Mouse (Mus musculus) adrenal gland, postnatal 4 days (tissue): ENCODE data around the gene Xpnpep1. TPM values are rescaled to one million over a fixed set of nuclear protein-coding genes. Genes with fewer than 3 reads are reported as not detected.

Source experiments
- DNase-seq, 2 experiments: peaks; one replicate each; pipeline ENCODE4 v3.0.0; 2021 to 2022; ENCODE audit warnings: low spot score in 2 of 2, mixed read lengths in 2 of 2
- total RNA-seq, 2 experiments: library from RNA; stranded (reverse); gene quantifications; 2 replicates each; pipeline ENCODE4 v1.2.3; 2021

Gene Xpnpep1
- total RNA-seq, 2 experiments from 2014 or later, result 112 to 117 TPM

DNA sequence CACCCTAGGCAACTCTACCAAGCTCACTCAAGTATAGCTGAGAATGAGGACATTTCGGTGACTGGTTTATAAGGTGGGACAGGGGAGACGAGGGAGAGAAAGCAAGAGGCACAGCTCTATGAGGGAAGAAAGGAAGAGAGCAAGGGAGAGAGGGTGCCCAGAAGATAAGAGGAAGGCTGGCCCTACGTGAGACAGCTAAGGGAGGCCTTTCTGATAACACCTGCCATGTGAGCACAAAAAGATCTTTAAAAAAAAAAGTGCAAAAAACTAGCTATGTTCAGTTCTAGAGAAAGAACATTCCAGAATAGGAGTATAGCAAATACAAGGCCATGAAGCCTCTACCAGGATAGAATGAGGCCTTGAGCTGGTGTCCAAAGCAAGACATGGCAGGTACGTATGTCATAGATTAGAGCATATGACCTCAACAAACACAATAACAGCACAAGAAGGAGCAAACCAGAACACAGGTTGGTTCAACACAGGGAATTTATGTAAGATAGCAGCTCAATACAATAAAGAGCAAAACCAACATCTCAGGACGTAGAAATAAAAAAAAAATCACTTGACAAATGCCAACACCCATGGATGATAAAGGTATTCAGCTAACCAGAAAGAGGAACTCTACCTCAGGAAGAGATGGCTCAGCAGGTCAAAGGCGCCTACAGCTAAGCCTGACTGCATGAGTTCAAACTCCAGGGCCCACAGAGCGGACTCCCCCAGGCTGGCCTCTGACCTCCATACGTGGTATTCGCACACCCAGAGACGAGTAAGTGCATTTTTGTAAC, 6.7 kb downstream of the Xpnpep1 start:
- DNase-seq, result no peak

DNA sequence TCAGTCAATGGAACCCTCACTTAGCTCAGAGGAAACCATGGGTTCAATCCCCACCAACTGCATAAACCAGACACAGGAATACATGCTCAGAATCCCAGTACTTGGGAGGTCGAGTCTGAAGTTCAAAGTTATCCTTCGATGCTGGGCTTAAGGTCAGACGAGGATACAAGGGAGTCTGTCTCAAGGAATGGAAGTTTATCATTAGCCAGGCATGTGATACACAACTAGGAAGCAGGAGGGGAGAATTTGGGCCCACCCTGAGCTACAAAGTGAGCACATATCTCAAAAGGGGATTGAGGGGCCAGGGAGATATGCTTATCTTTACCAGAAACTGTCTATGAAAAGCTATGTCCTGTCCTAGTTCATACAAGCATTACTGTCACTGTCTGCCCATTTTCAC, 7.4 kb downstream of the Xpnpep1 start:
- no peak for DNase-seq

DNA sequence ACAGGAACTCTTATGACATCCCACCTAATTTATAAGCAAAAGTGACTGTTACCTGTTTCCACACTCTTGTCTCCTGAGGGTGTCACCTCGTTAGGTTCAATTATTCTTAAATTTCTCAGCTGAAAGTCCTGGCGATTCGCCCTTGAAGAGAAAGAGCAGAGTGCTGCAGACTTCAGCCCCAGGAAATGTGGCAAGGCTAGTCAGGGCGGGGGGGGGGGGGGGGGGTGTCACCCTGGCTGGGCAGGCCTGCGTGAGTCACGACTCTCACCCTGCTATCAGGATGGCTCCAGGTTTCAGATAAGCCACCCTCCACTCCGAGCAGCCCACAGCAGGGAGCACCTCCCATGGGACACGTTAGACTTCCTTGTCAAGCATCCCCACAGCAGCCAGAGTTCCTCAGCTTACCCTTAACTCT, 8.1 kb downstream of the Xpnpep1 start:
- no peak for DNase-seq

DNA sequence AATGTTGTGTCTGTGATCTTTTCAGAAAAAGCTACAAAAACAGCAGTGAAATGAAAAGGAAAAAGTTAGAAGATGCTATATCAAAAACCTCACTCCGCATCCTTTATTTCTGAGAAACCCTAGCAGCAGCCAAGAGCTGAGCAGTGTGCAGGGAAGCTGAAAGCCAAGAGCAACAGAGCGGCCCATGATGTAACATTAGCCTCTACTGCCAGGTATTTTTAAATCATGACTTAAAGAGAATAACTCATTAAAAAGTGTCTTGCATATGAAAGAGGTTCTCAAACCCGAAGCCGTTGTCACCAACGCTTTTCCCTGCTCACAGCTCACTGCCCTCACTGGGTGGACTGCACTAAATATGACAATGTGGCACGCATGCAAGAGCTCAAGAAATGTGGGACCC, 9.7 kb downstream of the Xpnpep1 start:
- no peak for DNase-seq

DNA sequence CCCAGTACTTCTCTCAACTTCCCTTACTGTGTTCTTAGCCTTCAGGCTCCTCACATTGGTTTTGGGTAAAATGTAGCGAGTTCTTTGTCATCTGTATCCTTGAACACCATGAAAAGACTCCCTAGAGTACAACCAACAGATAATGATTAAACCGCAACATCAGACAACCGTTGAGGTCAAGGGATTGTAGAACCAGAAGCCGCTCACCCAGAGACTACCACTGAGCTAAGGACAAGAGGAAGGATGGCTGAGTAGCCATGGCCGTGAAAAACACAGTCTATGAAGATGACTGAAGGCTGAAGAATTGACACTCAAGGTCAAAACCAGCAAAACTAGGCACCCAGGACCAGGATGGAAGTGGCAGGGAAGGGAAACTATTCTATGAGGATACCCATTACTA, 10.3 kb downstream of the Xpnpep1 start:
- no peak for DNase-seq

DNA sequence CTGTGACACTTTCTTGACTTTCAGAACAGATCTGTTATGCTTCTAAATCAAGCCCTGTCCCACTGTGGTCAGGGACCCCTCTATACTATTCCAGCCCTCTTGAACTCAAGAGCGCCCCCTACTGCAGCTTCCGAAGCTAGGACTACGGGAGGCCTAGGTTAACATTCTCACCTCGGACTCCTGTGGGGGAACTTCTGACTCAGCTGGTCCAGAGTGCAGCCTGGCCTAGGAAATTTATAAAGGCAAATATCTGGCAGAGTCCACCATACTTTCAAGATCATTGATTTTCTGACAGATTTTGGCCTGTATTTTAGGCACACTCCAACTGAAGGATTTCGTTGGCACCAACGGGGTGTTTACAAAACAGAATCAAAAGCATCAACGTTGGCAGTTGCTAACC, 11.0 kb downstream of the Xpnpep1 start:
- no peak for DNase-seq

DNA sequence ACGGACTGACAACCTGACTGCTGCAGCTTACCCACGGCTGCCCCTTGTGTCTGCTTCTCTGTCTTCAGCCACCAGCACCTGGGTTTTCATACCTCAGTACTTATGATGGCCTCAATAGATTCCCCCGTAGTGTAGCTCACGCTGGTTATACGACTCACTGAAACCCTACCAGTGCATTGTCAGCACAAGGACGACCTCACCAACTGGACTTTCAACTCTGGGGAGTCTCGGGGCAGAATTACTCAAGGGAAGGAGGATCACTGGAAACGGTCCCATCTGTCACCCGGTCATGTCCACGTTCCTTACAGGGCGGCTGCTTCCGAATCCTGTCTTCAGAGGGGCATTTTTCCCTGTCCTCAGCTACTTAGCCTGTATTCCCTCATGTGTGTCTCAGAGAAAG, 11.8 kb downstream of the Xpnpep1 start:
- no peak for DNase-seq

DNA sequence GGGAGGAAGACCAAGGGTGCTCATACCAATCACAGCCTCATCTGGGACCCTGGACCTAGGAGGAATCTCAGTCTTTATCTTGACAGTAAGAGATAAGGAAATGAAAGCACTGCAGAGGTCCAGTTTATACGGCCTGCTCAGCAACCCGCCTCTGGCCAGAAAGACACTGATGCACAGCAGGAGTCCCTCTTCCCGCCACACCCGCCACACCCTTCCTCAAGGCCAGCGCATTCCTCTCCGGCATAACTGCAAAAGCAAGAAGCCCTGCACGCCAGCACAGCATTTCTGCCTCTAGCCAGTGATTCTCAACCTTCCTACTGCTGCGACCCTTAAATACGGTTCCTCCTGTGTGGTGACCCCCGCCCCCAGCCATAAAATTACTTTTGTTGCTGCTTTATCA, 16.8 kb downstream of the Xpnpep1 start:
- no peak for DNase-seq

DNA sequence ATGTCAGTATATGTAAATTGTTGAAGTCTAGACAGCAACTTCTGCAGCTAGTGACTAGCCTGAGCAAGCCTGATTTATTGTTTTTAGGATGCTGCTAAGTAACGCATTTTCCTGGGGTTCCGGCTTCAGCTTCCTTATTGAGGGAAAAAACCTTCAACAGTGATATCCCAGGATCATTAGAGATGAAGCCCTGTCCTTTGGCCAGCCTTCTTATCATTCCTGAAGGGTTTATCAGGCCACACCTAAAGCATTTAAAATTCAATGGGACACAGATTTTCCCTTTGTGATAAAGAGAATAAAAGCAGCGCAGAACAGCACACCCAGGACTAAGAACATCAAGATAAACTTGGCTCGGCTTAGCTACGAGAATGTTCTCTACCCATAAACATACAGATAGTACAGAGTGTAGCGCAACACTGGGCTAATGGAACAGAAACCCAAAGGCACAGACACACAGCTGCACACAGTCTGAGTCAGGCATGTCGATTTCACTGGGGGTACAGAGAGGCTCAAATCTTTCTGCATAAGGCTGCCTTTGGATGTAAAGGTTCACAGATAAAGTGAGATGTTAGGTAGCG, 17.9 kb downstream of the Xpnpep1 start:
- DNase-seq, result no peak

DNA sequence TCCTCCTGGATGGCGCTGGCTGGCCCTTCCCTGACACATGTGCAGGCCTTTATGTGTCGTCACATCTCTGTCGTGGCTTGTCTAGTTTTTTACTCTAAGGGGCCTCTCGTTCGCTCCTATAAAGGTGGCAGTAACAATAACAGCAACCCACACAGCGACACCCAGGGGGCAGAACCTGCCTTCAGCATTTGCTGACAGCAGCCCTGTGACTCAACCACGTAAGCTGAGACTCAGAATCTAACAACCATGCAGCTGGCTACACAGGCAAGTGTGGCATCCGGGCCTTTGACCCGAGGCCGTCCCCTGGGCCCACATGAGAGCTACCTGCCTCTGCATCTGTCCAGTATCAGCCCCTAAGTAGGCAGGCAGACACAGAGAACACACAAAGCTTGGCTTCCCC, 18.5 kb downstream of the Xpnpep1 start:
- no peak for DNase-seq

DNA sequence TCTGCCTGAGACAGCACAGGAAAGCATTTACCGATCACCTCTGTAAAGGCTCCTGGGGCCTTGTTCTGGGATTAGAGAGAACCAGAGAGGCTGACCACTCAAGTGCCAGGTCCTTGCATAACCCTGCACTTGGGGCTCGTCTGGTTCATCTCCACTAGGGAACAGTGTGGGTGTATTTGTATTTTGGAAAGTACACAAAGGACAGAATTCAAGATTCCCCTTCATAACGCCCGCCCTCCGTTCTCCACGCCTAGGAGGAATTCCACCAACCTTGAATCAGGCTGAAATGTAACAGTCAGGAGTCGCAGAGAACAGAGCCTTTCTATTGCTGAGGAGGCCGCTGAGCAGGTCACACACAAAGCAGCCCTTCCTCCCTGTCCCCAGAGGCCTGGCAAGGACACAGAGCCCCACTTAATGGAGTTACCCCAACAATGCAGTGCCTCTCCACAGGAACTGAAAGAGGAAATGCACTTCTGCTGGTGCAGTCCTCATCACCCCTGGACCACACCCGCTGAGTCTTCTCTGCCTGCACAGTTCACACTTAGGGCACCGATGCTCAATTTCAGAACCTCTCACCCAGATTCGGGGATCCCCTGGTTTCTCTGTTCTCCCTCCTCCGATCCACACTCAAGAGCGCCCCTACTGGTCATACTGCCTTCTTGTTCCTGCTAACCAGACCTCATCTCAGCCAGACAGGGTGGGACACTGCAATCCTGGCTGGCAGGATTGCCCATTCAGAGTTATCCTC, 20.1 kb downstream of the Xpnpep1 start:
- DNase-seq, result peak in 1 of 2 experiments; percentile 34

DNA sequence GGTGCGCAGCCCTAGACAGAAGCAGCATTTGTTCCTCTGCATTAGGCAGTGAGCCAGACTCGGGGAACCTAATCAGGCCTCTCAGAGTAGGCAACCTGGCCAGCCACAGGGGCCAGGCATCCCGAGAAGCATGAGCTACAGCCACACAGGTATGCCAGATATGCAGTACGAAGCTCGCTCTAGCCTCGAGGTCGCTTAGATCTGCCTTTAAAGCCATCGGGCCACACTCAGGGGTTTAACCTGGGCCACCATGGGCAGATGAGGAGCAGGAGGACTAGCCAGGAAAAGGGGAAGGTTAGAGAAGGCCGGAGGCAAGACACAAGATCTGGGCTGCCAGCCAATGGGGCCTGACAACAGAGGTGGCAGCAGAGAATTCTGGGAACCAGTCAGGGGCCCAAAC, 22.1 kb downstream of the Xpnpep1 start:
- no peak for DNase-seq

DNA sequence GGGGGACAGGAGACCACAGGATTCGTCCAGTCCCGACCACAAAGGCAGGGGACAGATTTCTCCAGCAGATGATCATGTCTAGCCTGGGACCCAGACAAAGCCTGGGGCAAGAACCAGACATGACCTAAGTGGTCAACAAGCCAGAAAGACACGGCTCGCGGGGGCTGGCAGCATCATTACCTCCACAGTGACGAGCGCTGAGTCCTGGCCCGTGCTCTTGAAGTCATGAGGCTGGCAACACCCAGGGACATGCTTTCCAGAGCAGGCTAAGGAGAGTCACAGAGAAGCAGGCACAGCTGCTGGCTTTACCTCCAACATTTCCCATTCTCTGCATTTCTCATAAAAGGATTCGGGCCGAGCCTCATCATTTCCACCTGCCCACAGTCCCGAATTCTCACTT, 22.8 kb downstream of the Xpnpep1 start:
- DNase-seq, result no peak

DNA sequence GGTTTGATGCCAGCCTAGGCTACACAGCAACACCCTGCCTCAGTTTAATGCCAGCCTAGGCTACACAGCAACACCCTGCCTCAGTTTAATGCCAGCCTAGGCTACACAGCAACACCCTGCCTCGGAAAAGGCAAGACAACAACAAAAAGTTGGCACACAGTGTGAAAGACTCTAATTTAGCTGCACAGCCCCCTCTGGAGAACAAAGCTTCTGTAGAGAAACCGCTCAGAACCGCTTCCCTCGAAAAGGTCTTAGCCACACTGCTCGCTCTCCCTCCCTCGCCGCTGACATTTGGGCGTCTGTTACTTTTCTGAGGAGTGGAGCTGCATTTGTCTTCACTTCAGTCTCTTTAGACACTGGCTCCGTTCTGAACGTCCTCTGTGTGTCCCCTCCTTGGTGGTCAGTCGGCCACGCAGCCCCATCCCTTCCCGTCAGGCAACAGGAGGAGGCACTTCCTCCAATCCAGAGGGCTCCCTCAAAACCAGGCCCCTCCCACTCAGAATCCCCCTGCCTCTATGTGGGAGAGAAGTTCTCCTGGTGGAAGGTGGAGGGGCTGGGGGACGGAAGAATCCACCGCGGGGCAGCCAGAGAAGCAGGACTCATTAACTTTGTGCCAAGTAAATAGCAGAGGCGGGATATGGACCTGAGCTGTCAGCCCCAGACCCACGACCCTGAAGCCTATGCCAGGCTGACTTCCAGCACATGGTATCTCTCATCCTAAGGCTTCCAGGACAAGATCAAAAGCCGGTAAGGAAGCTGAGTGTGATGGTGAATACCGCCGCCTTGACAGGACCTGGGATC, 24.9 kb downstream of the Xpnpep1 start:
- DNase-seq, result no peak

DNA sequence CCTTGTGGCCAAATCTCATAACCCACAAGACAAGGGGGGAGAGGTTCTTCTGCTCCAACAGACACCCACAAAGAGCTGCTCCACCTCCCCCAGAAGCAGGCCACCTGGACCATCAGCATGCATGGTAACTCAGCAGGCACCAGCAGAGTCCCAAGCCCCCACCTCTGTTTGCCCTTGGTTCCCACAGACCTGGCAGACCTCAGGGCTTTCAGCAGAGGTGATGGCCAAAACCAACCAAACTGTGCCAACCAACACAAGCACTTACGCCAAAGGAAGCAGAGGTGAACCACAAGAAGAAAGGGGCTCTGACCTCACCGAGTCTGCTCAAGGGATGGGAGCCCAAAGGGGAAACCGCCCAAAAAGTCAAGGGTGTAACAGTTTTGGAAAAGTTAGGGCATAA, 26.3 kb downstream of the Xpnpep1 start:
- no peak for DNase-seq

DNA sequence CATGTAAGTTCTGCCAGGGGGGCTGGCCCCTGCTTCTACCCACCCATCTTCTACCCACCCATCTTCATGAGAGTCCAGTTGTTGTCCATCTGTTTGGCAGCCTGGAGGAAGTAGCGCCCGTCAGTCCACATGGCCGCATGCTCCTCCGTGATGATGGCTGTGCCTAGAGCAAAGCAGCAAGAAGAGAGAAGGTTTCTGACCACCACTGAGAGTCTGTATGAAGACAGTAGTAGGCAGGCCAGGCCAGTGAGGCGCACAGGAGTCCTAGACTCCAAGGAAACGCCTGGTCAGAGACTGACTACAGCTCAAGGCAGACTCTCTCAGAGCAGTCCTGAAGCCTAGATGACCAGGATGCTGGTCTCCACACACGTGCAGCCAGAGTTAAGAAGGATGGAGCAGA, 26.7 kb downstream of the Xpnpep1 start:
- DNase-seq, result no peak

DNA sequence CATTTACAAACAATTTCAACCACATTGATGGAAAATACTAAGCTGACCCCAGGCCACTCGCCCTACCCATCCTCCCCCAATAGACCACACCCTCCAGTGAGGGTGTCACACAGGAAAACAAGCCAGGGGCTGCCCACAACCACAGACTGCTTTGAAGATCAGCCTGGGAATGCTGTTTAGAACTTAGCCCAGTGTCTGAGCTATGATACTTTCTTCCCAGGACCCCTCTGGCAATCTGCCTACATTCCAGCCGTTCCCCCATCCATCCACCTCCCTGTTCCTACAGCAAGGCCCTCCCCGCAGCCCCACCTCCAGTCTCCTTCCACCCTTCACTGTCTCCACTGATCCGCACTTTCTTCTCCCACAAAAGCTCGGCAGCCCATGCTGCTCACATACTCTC, 29.1 kb downstream of the Xpnpep1 start:
- DNase-seq, result no peak

DNA sequence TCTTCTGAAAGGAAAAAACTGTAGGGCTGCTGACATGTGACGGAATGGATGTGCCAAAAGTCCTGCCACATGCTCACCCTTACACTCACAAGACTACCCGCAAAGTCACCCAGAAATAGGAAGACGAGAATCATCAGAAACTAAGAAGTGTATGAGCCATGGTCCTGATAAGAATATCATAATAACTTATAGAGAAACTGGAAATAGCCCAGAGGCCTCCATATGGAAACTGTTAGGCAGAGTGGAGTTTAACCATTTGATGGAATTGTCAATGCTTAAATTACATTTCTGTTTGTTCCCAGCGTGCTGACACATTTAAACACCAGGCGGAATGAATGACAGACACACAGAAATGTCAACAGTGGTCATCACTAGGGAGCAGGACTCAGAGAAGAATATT, 31.1 kb downstream of the Xpnpep1 start:
- DNase-seq, result no peak

DNA sequence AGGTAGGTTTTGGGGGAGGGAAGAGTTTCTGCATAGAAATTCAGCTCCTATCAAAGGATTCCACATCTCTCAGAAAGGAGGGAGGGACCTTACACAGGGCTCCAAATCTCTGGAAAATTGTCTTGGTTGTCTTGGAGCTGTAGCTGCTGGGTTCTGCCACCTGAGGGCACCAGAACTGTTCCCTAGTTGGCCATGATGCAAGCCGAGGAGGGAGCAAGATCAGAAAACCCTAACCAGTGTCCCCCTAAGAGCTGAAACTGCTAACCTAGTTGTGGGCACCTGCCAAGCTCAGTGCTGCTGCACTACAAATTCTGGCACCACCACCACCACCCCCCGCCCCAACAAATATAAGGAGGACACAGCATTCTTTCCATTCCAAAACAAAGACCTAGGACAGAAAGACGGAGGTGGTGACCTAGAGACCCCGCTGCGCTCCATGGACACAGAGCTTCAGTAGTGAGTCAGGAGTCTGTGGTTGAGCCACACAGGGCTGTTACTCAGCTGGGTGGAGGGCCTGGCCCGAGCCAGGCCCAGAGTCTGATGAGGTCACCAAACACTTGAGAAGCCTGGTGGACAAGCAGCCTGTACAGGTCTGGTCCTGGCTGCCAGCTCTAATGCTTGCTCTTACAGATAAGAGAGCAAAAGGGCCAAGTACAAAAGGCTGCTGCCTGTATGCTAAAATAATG, 31.9 kb downstream of the Xpnpep1 start:
- peak in 1 of 2 experiments; percentile 24 for DNase-seq

DNA sequence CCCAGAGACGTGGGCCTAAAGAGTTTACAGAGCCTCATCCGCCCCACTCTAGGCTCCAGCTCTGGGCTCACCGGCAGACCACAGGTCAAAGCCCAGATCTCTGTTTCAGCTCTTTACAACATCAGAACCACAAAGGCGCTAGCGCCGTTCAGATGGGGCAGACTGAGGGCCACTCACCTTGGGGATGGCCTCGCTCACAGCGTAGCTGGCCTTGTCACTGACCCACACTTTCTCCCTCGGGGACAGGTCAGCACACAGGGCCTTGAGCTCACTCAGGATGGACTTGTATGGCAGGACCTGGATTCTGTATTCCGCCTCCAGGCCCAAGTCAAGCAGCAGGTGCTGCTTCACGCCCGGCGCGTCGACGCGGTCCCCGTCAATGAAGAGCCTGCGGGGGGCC, 34.0 kb downstream of the Xpnpep1 start:
- no peak for DNase-seq
